Mouse (Mus musculus): ENCODE results near the gene Cfap73. TPM values are rescaled to one million over a fixed set of nuclear protein-coding genes. Genes with fewer than 3 reads are reported as not detected.
A peak's percentile ranks its signal among the peaks of the same experiment; 100 is the strongest.

Gene Cfap73
- total RNA-seq, 2 experiments from 2014 or later = not detected

GRCm38 (mm10) chr5:120648569-120649373 lies 14.7 kb upstream of the Cfap73 start, which contains the start of gene Rasal1:
Gene Rasal1 (plus strand): TSS chr5:120648812.
- peak; percentile 69 for ATAC-seq (ENCODE audit: poor library complexity, severe bottlenecking)

- no peak for ATAC-seq (ENCODE audit: poor library complexity, severe bottlenecking)
These were observed 13.9 kb upstream of the Cfap73 start for GRCm38 (mm10) chr5:120647814-120648491.

- ATAC-seq (ENCODE audit: poor library complexity, severe bottlenecking) = no peak
These were observed 13.3 kb upstream of the Cfap73 start for GRCm38 (mm10) chr5:120647361-120647760.

- no peak for ATAC-seq (ENCODE audit: poor library complexity, severe bottlenecking)
These were observed 11.8 kb upstream of the Cfap73 start for GRCm38 (mm10) chr5:120645851-120646250.

- ATAC-seq (ENCODE audit: poor library complexity, severe bottlenecking) = no peak
These were observed 10.2 kb upstream of the Cfap73 start for GRCm38 (mm10) chr5:120644227-120644626.

- peak; percentile 53 for ATAC-seq (ENCODE audit: poor library complexity, severe bottlenecking)
These were observed 9.5 kb upstream of the Cfap73 start for GRCm38 (mm10) chr5:120643365-120644085.

- ATAC-seq (ENCODE audit: poor library complexity, severe bottlenecking) = no peak
These were observed 6.1 kb upstream of the Cfap73 start for GRCm38 (mm10) chr5:120640094-120640493.

GRCm38 (mm10) chr5:120635633-120636032 lies 1.6 kb upstream of the Cfap73 start:
- ATAC-seq (ENCODE audit: poor library complexity, severe bottlenecking) = no peak

GRCm38 (mm10) chr5:120634860-120635259 lies 825 bp upstream of the Cfap73 start:
- no peak for ATAC-seq (ENCODE audit: poor library complexity, severe bottlenecking)

GRCm38 (mm10) chr5:120631892-120632291 lies 2.1 kb downstream of the Cfap73 start:
- ATAC-seq (ENCODE audit: poor library complexity, severe bottlenecking) = no peak

GRCm38 (mm10) chr5:120631128-120631527 lies 2.9 kb downstream of the Cfap73 start:
- no peak for ATAC-seq (ENCODE audit: poor library complexity, severe bottlenecking)

- ATAC-seq (ENCODE audit: poor library complexity, severe bottlenecking) = no peak
These were observed 5.4 kb downstream of the Cfap73 start for GRCm38 (mm10) chr5:120628624-120629023.

GRCm38 (mm10) chr5:120627515-120628300 lies 6.3 kb downstream of the Cfap73 start:
- no peak for ATAC-seq (ENCODE audit: poor library complexity, severe bottlenecking)

- ATAC-seq (ENCODE audit: poor library complexity, severe bottlenecking) = no peak
These were observed 7.6 kb downstream of the Cfap73 start for GRCm38 (mm10) chr5:120626399-120626798.

- ATAC-seq (ENCODE audit: poor library complexity, severe bottlenecking) = no peak
These were observed 9.6 kb downstream of the Cfap73 start for GRCm38 (mm10) chr5:120624427-120624826.

GRCm38 (mm10) chr5:120622198-120622851 lies 11.7 kb downstream of the Cfap73 start:
- no peak for ATAC-seq (ENCODE audit: poor library complexity, severe bottlenecking)

- no peak for ATAC-seq (ENCODE audit: poor library complexity, severe bottlenecking)
These were observed 12.2 kb downstream of the Cfap73 start for GRCm38 (mm10) chr5:120621846-120622197.

GRCm38 (mm10) chr5:120621078-120621765 lies 12.8 kb downstream of the Cfap73 start:
- no peak for ATAC-seq (ENCODE audit: poor library complexity, severe bottlenecking)

GRCm38 (mm10) chr5:120620375-120621077 lies 13.5 kb downstream of the Cfap73 start:
- peak; percentile 71 for ATAC-seq (ENCODE audit: poor library complexity, severe bottlenecking)
